In the genomic region with DNA sequence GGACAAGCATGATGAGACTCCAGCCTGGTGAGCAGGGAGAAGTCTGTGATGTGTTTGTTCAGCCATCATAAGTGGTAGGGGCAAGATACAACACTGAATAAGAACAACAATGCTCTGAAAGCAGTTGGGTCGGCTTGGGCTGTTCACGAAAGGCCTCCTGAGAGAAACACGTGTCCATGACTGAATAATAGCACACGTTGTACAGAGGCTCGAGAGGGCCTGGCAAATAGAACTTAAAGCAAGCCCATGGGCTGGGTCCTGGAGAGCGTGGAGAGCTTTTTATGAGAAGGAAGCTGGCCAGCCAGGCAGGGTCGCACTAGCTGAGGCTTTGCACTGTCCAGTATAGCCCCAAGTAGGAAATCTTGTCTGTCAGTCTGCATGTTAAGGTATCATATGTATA, we compare ENCODE assay signal across 22 mouse cellular contexts. TPM values are rescaled to one million over a fixed set of nuclear protein-coding genes. Genes with fewer than 3 reads are reported as not detected.
DNase-seq lines count a peak whose midpoint lies in the region.
"Had no signal": no experiment of that assay in that cellular context is flagged by ENCODE, and none has a peak within 500 bp of the region (broad histone marks: within the 10 kb centered on the region; RNA-seq: fewer than 3 reads in every experiment).

No protein-coding gene starts in this region.

- no peak overlapping the region for H3K4me3 ChIP-seq in limb, embryonic 10.5 days
- no peak overlapping the region for H3K4me3 ChIP-seq in macrophage (ENCODE audit: inconsistent target)
- H3K4me3 ChIP-seq: forebrain, embryonic 10.5 days; forebrain, embryonic 13.5 days; hindbrain, embryonic 10.5 days; hindbrain, embryonic 13.5 days had no signal

- peaks cover 85% of the 10 kb centered on the region for H3K79me2 ChIP-seq in macrophage (ENCODE audit: inconsistent target)

- no peaks in the 10 kb centered on the region for H3K4me1 ChIP-seq in limb, embryonic 10.5 days
- H3K4me1 ChIP-seq: forebrain, embryonic 10.5 days; hindbrain, embryonic 10.5 days had no signal

- WGBS in limb, embryonic 10.5 days = 90% methylated on average over 7 of the region's 7 CpGs
- WGBS in macrophage (ENCODE audit: missing documents) = 97% methylated on average over 7 of the region's 7 CpGs

- H3K36me3 ChIP-seq in limb, embryonic 10.5 days = peaks cover 4% of the 10 kb centered on the region
- 0 out of 2 replicates have a peak, but pooled peaks cover 18% of the 10 kb centered on the region for H3K36me3 ChIP-seq in macrophage (ENCODE audit: inconsistent target)

- H3K27ac ChIP-seq in limb, embryonic 10.5 days = no peak overlapping the region
- H3K27ac ChIP-seq in macrophage = peak overlapping the region; percentile 37
- H3K27ac ChIP-seq: forebrain, embryonic 10.5 days; forebrain, embryonic 13.5 days; hindbrain, embryonic 10.5 days; hindbrain, embryonic 13.5 days had no signal

- no peaks in the 10 kb centered on the region for H3K9me3 ChIP-seq in limb, embryonic 10.5 days (replicated peaks)
- H3K9me3 ChIP-seq: forebrain, embryonic 10.5 days; forebrain, embryonic 13.5 days; hindbrain, embryonic 10.5 days; hindbrain, embryonic 13.5 days had no signal

- peak; percentile 34 to 50 for DNase-seq in lung, adult 18-20 months
- no peak for DNase-seq in lung, postnatal 10 days
- DNase-seq in lung, postnatal 25 days (ENCODE audit: low spot score) = peak; percentile 16
- DNase-seq in lung, postnatal 14 days = no peak
- DNase-seq in limb, embryonic 10.5 days (ENCODE audit: low spot score) = peak; percentile 14
- DNase-seq in Muller cell, postnatal 12 days (ENCODE audit: inconsistent ontology term) = no peak
- DNase-seq: adrenal gland, adult 8-10 months; adrenal gland, postnatal 25 days; cerebellum, adult 11-12 months; cerebellum, adult 8-10 months; cerebellum, postnatal 10 days; cerebellum, postnatal 36 days; embryo, embryonic 11 days; gastrocnemius, postnatal 10 days; gastrocnemius, postnatal 36 days had no signal

- H3K27me3 ChIP-seq in limb, embryonic 10.5 days (ENCODE audit: low read depth, poor library complexity, severe bottlenecking) = no peaks in the 10 kb centered on the region
- H3K27me3 ChIP-seq: forebrain, embryonic 13.5 days; hindbrain, embryonic 13.5 days had no signal

RNA-seq across cellular contexts. Expression of a gene that starts 7.3 kb away (rescaled TPM):
- 2.6 and 2.7 TPM in 2 replicates for polyA plus RNA-seq in limb, embryonic 10.5 days (2016; fragmentation: Nextera tagmentation; extraction: Ambion mirVana)
- 10 to 100 TPM; 14.8 to 73.4 (median 31.5) TPM for total RNA-seq in macrophage (2018; cell fraction: chromatin; rRNA removed)
- total RNA-seq in macrophage (2018; cell fraction: cytosol; rRNA removed) = 10 to 100 TPM in 14 of 26 experiments, 1 to 10 TPM in 12; 6.3 to 19.2 (median 12.1) TPM
- total RNA-seq in macrophage (2018; cell fraction: nucleus; rRNA removed) = 10 to 100 TPM; 13.8 to 74.9 (median 26.5) TPM
- polyA plus RNA-seq in macrophage (2018) = 7.0 to 9.1 TPM (median 8.4 TPM) in 3 replicates

RNA-seq across cellular contexts. Expression of a gene that starts 11.7 kb away (rescaled TPM):
- polyA plus RNA-seq in limb, embryonic 10.5 days (2016; fragmentation: Nextera tagmentation; extraction: Ambion mirVana) = 0.08 and 0.15 TPM in 2 replicates
- under 1 TPM in 8 of 26 experiments, not detected in 18; 0.16 to 0.49 (median 0.22) TPM for total RNA-seq in macrophage (2018; cell fraction: chromatin; rRNA removed)
- total RNA-seq in macrophage (2018; cell fraction: cytosol; rRNA removed) = under 1 TPM in 25 of 26 experiments, not detected in 1; 0.05 to 0.24 (median 0.15) TPM
- total RNA-seq in macrophage (2018; cell fraction: nucleus; rRNA removed) = under 1 TPM in 7 of 26 experiments, not detected in 19; 0.14 to 0.40 (median 0.17) TPM
- 0.18 to 0.30 TPM (median 0.22 TPM) in 3 replicates for polyA plus RNA-seq in macrophage (2018)
- total RNA-seq: MEL had no signal
- polyA plus RNA-seq: C2C12 had no signal

Comparison
In these comparisons a context has a peak if more than half of its experiments do, and no peak if none do; other contexts are left out.
1. DNase-seq: peak in lung, adult 18-20 months (2 of 2), lung, postnatal 25 days (single experiment) and limb, embryonic 10.5 days (single experiment); none in lung, postnatal 10 days (single experiment), lung, postnatal 14 days (single experiment) and Muller cell, postnatal 12 days (single experiment).